Mouse (Mus musculus) liver, embryonic 13.5 days (tissue): ENCODE data around the gene Glra1. TPM values are rescaled to one million over a fixed set of nuclear protein-coding genes. Genes with fewer than 3 reads are reported as not detected.

ENCODE experiments used
- ATAC-seq: fragments of 200-750 bp; cut with Nextera tagmentation; 2 replicates; pipeline ENCODE4 v1.8.0; 2017; ENCODE audit warnings: low read depth, mild to moderate bottlenecking, moderate number of reproducible peaks, moderate library complexity
- DNase-seq: peaks from one replicate; pipeline ENCODE4 v3.0.0; 2022
- H3K27ac ChIP-seq: fragments of 300-500 bp; sonication (generic); 2 replicates; pipeline ENCODE4 v1.5.1; 2015; ENCODE audit warnings: moderate library complexity, mild to moderate bottlenecking, inconsistent platforms
- H3K27me3 ChIP-seq: fragments of 300-500 bp; sonication (generic); 2 replicates; pipeline ENCODE4 v1.6.1; 2015; ENCODE audit warnings: mild to moderate bottlenecking, inconsistent platforms
- H3K36me3 ChIP-seq: fragments of 300-500 bp; sonication (generic); 2 replicates; pipeline ENCODE4 v1.6.1; 2015; ENCODE audit warnings: mild to moderate bottlenecking, inconsistent platforms
- H3K4me1 ChIP-seq: fragments of 300-500 bp; sonication (generic); replicated peaks from 2 replicates; pipeline ENCODE4 v1.6.1; 2015; ENCODE audit warnings: inconsistent platforms
- H3K4me2 ChIP-seq: fragments of 300-500 bp; sonication (generic); 2 replicates; pipeline ENCODE4 v1.6.1; 2015; ENCODE audit warnings: inconsistent platforms, mild to moderate bottlenecking, moderate library complexity
- H3K4me3 ChIP-seq: fragments of 300-500 bp; sonication (generic); replicated peaks from 2 replicates; pipeline ENCODE4 v1.5.1; 2015; ENCODE audit warnings: mild to moderate bottlenecking, inconsistent platforms
- H3K9ac ChIP-seq: fragments of 300-500 bp; sonication (generic); 2 replicates; pipeline ENCODE4 v1.6.1; 2015; ENCODE audit warnings: mild to moderate bottlenecking, inconsistent platforms
- H3K9me3 ChIP-seq: fragments of 300-500 bp; sonication (generic); replicated peaks from 2 replicates; pipeline ENCODE4 v1.6.1; 2016; ENCODE audit warnings: inconsistent platforms
- WGBS: fragments of 180-500 bp; shearing (Covaris S2); methylation state at CpG from one replicate; pipeline ENCODE4 v1.1.7; 2015; ENCODE audit not compliant: insufficient replicate concordance; 5-methylcytosine and 5-hydroxymethylcytosine counted together
- polyA plus RNA-seq: library from polyadenylated mRNA; unstranded; fragments of >200 nt; fragmentation: Nextera tagmentation; extraction: Ambion mirVana; gene quantifications from 2 replicates; pipeline ENCODE4 v1.2.1, GENCODE M21; 2015

Glra1 gene
- polyA plus RNA-seq, 1 experiment from 2014 or later: not detected

- H3K36me3 ChIP-seq: no peaks in the 10 kb centered on the region
- ATAC-seq: no peak
- no peak overlapping the region for H3K4me2 ChIP-seq
- no peak overlapping the region for H3K4me3 ChIP-seq
- no peaks in the 10 kb centered on the region for H3K4me1 ChIP-seq
- DNase-seq: no peak
- no peak overlapping the region for H3K27ac ChIP-seq
- no peaks in the 10 kb centered on the region for H3K9me3 ChIP-seq
- WGBS: 57% methylated on average over 2 of the region's 2 CpGs
- H3K27me3 ChIP-seq: no peaks in the 10 kb centered on the region
- H3K9ac ChIP-seq: no peak overlapping the region
Observed at GRCm38 (mm10) chr11:55574397-55574796, 33.6 kb downstream of the Glra1 start.

GRCm38 (mm10) chr11:55571144-55571543 lies 36.9 kb downstream of the Glra1 start:
- no peak overlapping the region for H3K27ac ChIP-seq
- no peaks in the 10 kb centered on the region for H3K36me3 ChIP-seq
- WGBS: 26% methylated on average over 2 of the region's 2 CpGs
- H3K4me2 ChIP-seq: no peak overlapping the region
- H3K4me1 ChIP-seq: no peaks in the 10 kb centered on the region
- no peak for ATAC-seq
- no peak overlapping the region for H3K4me3 ChIP-seq
- no peak overlapping the region for H3K9ac ChIP-seq
- no peak for DNase-seq
- H3K27me3 ChIP-seq: no peaks in the 10 kb centered on the region
- H3K9me3 ChIP-seq: no peaks in the 10 kb centered on the region

DNA sequence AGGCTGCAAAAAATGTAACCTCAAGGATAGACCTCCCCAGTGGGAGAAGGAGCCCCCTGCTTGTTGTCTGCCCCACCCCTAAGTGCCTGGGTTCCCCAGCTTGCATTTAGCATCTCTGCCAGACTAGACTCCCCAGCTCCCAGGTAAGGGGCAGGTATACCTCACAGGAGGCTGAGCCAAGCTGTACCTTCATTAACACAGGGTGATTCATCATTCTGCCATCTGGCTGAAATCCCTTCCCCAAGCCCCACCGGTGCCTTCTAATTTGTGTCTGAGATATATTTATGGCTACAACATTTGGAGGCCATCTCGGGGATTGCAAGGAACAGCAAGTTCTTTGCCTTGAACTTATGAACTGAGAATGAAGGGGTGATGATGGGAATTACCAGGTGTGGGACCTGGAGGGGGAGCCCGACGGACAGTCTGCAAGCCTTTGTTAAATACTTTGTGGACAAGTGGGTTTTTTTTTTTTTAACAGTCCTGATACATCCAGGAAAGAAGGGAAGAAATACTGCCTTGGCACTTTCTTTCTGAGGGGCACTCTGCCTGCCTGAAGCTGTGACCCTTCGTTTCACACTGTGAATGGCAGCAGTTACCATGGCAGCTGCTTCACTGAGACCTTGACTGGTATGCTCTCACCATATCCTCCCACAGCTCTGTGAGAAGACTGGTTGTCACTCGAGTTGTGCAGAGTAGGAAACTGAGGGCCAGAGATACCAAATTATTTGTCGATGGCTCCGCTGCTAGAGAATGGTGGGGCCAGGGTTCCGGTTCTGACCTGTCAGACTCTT lies 41.5 kb downstream of the Glra1 start:
- no peak for ATAC-seq
- 55% methylated on average over 9 of the region's 9 CpGs for WGBS
- Histone ChIP-seq H3K36me3 (no peaks in the 10 kb centered on the region), H3K4me3 (no peak overlapping the region), H3K4me1 (no peaks in the 10 kb centered on the region), H3K4me2 (no peak overlapping the region), H3K27ac (no peak overlapping the region), H3K9ac (no peak overlapping the region), H3K27me3 (no peaks in the 10 kb centered on the region), H3K9me3 (no peaks in the 10 kb centered on the region)
- DNase-seq: no peak

- Histone ChIP-seq H3K4me2 (no peak overlapping the region), H3K27me3 (no peaks in the 10 kb centered on the region), H3K4me1 (no peaks in the 10 kb centered on the region), H3K27ac (no peak overlapping the region), H3K4me3 (no peak overlapping the region), H3K9ac (no peak overlapping the region), H3K36me3 (no peaks in the 10 kb centered on the region), H3K9me3 (no peaks in the 10 kb centered on the region)
- DNase-seq (no peak), ATAC-seq (no peak)
- WGBS: 52% methylated on average over 1 of the region's 1 CpGs
Observed at GRCm38 (mm10) chr11:55545690-55546089, 62.3 kb downstream of the Glra1 start.

- Histone ChIP-seq H3K27me3 (no peaks in the 10 kb centered on the region), H3K9ac (no peak overlapping the region), H3K36me3 (no peaks in the 10 kb centered on the region), H3K4me1 (no peaks in the 10 kb centered on the region), H3K4me2 (no peak overlapping the region), H3K4me3 (no peak overlapping the region), H3K9me3 (no peaks in the 10 kb centered on the region), H3K27ac (no peak overlapping the region)
- no peak for ATAC-seq
- WGBS: 18% methylated on average over 4 of the region's 4 CpGs
- DNase-seq: no peak
Observed at GRCm38 (mm10) chr11:55542671-55543070, 65.3 kb downstream of the Glra1 start.

DNA sequence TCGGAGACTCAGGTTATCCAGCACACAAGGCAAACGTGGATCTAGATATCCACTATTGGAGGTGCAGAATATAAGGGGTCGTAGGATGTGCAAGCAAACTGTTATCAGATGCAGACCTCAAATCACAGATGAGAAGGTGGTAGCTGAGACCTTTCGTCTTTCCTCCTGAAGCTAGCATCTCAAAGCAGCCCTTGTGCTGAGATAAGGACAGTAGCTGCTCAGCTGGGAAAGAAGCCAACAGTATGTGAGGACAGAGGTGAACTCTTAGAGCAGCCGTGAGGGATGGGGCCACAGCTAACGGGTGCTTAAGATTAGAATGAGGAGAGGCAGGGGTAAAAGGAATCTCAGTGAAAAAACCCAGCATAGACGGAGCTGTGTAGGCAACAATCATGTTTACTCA lies 65.9 kb downstream of the Glra1 start:
- 38% methylated on average over 7 of the region's 7 CpGs for WGBS
- DNase-seq (no peak), ATAC-seq (no peak)
- H3K27ac ChIP-seq: no peak overlapping the region
- H3K4me3 ChIP-seq: no peak overlapping the region
- no peaks in the 10 kb centered on the region for H3K4me1 ChIP-seq
- H3K27me3 ChIP-seq: no peaks in the 10 kb centered on the region
- no peaks in the 10 kb centered on the region for H3K36me3 ChIP-seq
- no peak overlapping the region for H3K4me2 ChIP-seq
- no peak overlapping the region for H3K9ac ChIP-seq
- H3K9me3 ChIP-seq: no peaks in the 10 kb centered on the region

DNA sequence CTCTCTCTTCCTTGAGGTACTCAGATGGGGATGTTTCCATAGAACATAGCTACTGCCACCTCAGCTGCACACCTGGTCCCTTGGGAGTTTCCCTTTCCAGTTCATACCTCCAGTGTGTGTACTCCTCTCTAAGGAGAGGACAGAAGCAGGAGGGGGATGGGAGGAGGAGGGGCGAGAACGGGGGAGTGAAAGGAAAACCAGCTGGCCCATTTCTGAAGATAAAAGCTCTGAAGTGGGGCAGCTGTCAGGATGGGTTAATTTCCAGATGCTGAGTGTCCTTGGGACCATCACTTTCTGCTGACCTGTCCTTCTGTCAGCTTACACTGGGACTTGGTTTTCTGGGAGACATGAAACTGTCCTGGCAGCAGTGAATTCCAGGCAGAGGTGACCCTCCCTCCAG lies 73.2 kb downstream of the Glra1 start:
- H3K36me3 ChIP-seq: no peaks in the 10 kb centered on the region
- no peaks in the 10 kb centered on the region for H3K9me3 ChIP-seq
- no peaks in the 10 kb centered on the region for H3K27me3 ChIP-seq
- DNase-seq: no peak
- H3K9ac ChIP-seq: no peak overlapping the region
- 48% methylated on average over 2 of the region's 2 CpGs for WGBS
- no peak overlapping the region for H3K4me2 ChIP-seq
- H3K4me1 ChIP-seq: no peaks in the 10 kb centered on the region
- H3K27ac ChIP-seq: no peak overlapping the region
- ATAC-seq: no peak
- H3K4me3 ChIP-seq: no peak overlapping the region

GRCm38 (mm10) chr11:55533378-55533777 lies 74.6 kb downstream of the Glra1 start:
- 60% methylated on average over 5 of the region's 5 CpGs for WGBS
- Histone ChIP-seq H3K27ac (no peak overlapping the region), H3K36me3 (no peaks in the 10 kb centered on the region), H3K9me3 (no peaks in the 10 kb centered on the region), H3K4me3 (no peak overlapping the region), H3K27me3 (no peaks in the 10 kb centered on the region), H3K4me1 (no peaks in the 10 kb centered on the region), H3K9ac (no peak overlapping the region), H3K4me2 (no peak overlapping the region)
- DNase-seq (no peak), ATAC-seq (no peak)

DNA sequence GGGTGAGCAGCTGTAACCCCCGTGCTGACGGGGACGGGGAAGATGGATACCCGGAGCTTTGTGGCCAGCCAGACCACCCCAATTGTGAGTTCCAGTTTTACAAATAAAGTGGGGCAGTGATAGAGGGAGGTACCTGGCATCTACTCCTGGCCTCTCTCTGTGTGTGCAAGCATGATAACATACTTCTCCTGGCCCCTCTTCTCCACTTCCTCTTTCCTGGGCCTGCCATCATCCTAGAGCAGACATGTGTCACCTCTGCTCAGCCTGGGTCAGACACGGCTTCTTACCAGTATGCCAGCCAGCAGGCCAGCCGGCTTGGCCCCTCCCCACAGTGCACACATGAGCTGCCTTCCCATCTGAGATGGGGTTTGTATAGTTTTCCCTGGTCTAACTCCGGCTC lies 77.3 kb downstream of the Glra1 start:
- no peak for DNase-seq
- H3K4me2 ChIP-seq: no peak overlapping the region
- peak; percentile 26; the same call in 1 of the 2 replicates for ATAC-seq
- H3K27me3 ChIP-seq: no peaks in the 10 kb centered on the region
- H3K4me3 ChIP-seq: no peak overlapping the region
- H3K27ac ChIP-seq: no peak overlapping the region
- H3K4me1 ChIP-seq: no peaks in the 10 kb centered on the region
- WGBS: 14% methylated on average over 7 of the region's 7 CpGs
- no peaks in the 10 kb centered on the region for H3K9me3 ChIP-seq
- no peak overlapping the region for H3K9ac ChIP-seq
- H3K36me3 ChIP-seq: no peaks in the 10 kb centered on the region

DNA sequence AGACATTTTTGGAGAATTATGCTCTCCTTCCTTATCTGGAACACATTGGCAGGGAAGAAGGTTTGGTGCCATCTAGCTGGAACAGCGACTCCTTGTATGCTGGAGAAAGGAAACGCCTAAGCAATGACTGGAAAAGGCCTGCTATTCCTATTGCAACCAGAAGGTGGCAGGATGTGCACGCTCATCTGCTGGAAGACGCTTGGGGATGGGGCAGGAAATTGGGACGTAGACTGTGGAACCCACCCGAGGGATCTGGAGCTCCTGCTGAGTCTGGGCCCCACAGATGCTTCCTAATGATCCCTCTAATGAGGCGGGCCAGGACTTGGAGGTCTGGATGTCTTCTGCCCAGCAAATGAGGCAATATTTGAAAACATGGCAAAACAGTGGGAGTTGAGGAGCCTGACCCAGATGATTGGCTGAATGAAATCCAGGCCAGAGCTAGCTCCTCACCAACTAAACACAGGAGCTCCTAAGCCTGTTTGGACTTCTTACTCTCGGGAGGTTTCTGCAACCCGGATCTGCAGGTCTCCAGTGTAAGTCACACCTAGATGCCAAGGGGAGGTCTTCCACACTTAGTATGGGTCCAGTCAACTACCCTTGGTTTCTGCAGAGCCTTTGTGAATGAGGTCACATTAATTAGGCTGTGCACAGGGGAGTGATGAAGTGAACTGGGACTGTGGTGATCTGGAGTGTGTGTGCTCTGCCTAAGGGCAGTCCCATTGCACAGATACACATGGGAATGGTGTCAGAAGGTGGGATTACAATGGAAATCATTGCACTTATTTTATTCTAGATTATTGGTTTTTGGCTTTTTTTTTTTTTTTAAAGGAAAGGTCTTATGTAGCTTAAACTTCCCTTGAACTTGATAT lies 89.0 kb downstream of the Glra1 start:
- H3K36me3 ChIP-seq: no peaks in the 10 kb centered on the region

DNA sequence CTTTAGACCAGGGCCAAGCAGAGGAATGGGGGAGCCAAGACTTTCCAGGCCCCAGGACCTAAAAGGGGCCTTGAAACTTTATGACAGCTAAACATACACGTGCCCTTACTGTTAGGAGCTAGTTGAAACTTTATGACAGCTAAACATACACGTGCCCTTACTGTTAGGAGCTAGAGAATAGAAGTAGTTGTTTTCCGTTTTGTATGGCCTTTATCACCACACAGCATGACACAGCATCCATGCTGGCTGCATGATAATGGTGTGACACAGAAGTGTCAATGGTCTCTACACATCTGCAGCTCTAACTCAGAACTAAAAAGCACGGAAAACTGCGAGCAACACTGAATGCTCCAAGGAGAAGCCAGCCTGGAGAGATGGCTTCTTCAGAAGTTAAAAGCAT lies 90.3 kb downstream of the Glra1 start:
- H3K36me3 ChIP-seq: no peaks in the 10 kb centered on the region
- H3K27me3 ChIP-seq: no peaks in the 10 kb centered on the region
- 34% methylated on average over 5 of the region's 5 CpGs for WGBS
- H3K27ac ChIP-seq: no peak overlapping the region
- H3K9me3 ChIP-seq: no peaks in the 10 kb centered on the region
- DNase-seq (no peak), ATAC-seq (0 out of 2 replicates have a peak, but pooled peaks have one; percentile 41)
- no peak overlapping the region for H3K4me3 ChIP-seq
- H3K9ac ChIP-seq: no peak overlapping the region
- H3K4me2 ChIP-seq: no peak overlapping the region
- H3K4me1 ChIP-seq: no peaks in the 10 kb centered on the region; the same call in none of the 2 replicates

More for the DNA sequence above, 89.0 kb downstream of the Glra1 start:
- Histone ChIP-seq H3K27me3 (no peaks in the 10 kb centered on the region), H3K4me2 (no peak overlapping the region), H3K27ac (no peak overlapping the region), H3K9me3 (no peaks in the 10 kb centered on the region), H3K4me3 (no peak overlapping the region), H3K4me1 (no peaks in the 10 kb centered on the region; the same call in none of the 2 replicates), H3K9ac (no peak overlapping the region)
- DNase-seq: peak; percentile 38
- no peak for ATAC-seq
- WGBS: 5% methylated on average over 9 of the region's 9 CpGs
